Mouse (Mus musculus): ENCODE measurements around the gene Gm9821.

Gm9821 gene

GRCm38 (mm10) chr2:91948792-91949241, 3.3 kb downstream of the Gm9821 start:
- no peak for DNase-seq (ENCODE audit: low spot score)

GRCm38 (mm10) chr2:91949411-91950274, 4.1 kb downstream of the Gm9821 start:
- no peak for DNase-seq (ENCODE audit: low spot score)

GRCm38 (mm10) chr2:91950275-91951085, 5.0 kb downstream of the Gm9821 start:
- DNase-seq (ENCODE audit: low spot score), result no peak

- DNase-seq (ENCODE audit: low spot score), result peak; percentile 67
Measured at GRCm38 (mm10) chr2:91953825-91954224, 8.3 kb downstream of the Gm9821 start.

- DNase-seq (ENCODE audit: low spot score), result no peak
Measured at GRCm38 (mm10) chr2:91955121-91955591, 9.7 kb downstream of the Gm9821 start.

GRCm38 (mm10) chr2:91955875-91956274, 10.4 kb downstream of the Gm9821 start:
- no peak for DNase-seq (ENCODE audit: low spot score)

- no peak for DNase-seq (ENCODE audit: low spot score)
Measured at GRCm38 (mm10) chr2:91957096-91957495, 11.6 kb downstream of the Gm9821 start.

- no peak for DNase-seq (ENCODE audit: low spot score)
Measured at GRCm38 (mm10) chr2:91958049-91958448, 12.5 kb downstream of the Gm9821 start.

GRCm38 (mm10) chr2:91958701-91959457, 13.4 kb downstream of the Gm9821 start:
- DNase-seq (ENCODE audit: low spot score), result peak; percentile 53

GRCm38 (mm10) chr2:91959544-91960410, 14.3 kb downstream of the Gm9821 start:
- DNase-seq (ENCODE audit: low spot score), result no peak

- no peak for DNase-seq (ENCODE audit: low spot score)
Measured at GRCm38 (mm10) chr2:91960459-91960858, 15.0 kb downstream of the Gm9821 start.

GRCm38 (mm10) chr2:91961901-91962761, 16.6 kb downstream of the Gm9821 start:
- DNase-seq (ENCODE audit: low spot score), result no peak

- peak; percentile 40 for DNase-seq (ENCODE audit: low spot score)
Measured at GRCm38 (mm10) chr2:91962864-91963401, 17.4 kb downstream of the Gm9821 start.

- peak; percentile 97 for DNase-seq (ENCODE audit: low spot score)
Measured at GRCm38 (mm10) chr2:91963443-91963932, 18.0 kb downstream of the Gm9821 start.

GRCm38 (mm10) chr2:91964610-91965204, 19.2 kb downstream of the Gm9821 start:
- no peak for DNase-seq (ENCODE audit: low spot score)

- peak; percentile 75 for DNase-seq (ENCODE audit: low spot score)
Measured at GRCm38 (mm10) chr2:91965417-91965816, 19.9 kb downstream of the Gm9821 start.

- no peak for DNase-seq (ENCODE audit: low spot score)
Measured at GRCm38 (mm10) chr2:91966367-91966766, 20.9 kb downstream of the Gm9821 start.

- no peak for DNase-seq (ENCODE audit: low spot score)
Measured at GRCm38 (mm10) chr2:91967962-91968361, 22.5 kb downstream of the Gm9821 start.
